Mouse (Mus musculus) liver, embryonic 12.5 days (tissue): ENCODE measurements around the gene Tmem116. TPM values are rescaled to one million over a fixed set of nuclear protein-coding genes. Genes with fewer than 3 reads are reported as not detected.
"Not testable (repeated sequence)": the region's sequence is repeated elsewhere in the genome, so short reads cannot be mapped to it uniquely, and the experiment has no call there.

Source experiments
- ATAC-seq: fragments of 200-750 bp; cut with Nextera tagmentation; 2 replicates; pipeline ENCODE4 v1.8.0; 2017; ENCODE audit warnings: moderate number of reproducible peaks, mild to moderate bottlenecking, moderate library complexity
- H3K27ac ChIP-seq: fragments of 300-500 bp; sonication (generic); 2 replicates; pipeline ENCODE4 v1.5.1; 2016; ENCODE audit warnings: mild to moderate bottlenecking
- H3K27me3 ChIP-seq: fragments of 300-500 bp; sonication (generic); replicated peaks from 2 replicates; pipeline ENCODE4 v1.6.1; 2016; ENCODE audit warnings: mild to moderate bottlenecking, moderate library complexity
- H3K36me3 ChIP-seq: fragments of 300-500 bp; sonication (generic); 2 replicates; pipeline ENCODE4 v1.6.1; 2016; ENCODE audit warnings: mild to moderate bottlenecking, moderate library complexity
- H3K4me1 ChIP-seq: fragments of 300-500 bp; sonication (generic); 2 replicates; pipeline ENCODE4 v1.6.1; 2016
- H3K4me2 ChIP-seq: fragments of 300-500 bp; sonication (generic); 2 replicates; pipeline ENCODE4 v1.6.1; 2016; ENCODE audit warnings: mild to moderate bottlenecking, moderate library complexity
- H3K4me3 ChIP-seq: fragments of 300-500 bp; sonication (generic); 2 replicates; pipeline ENCODE4 v1.5.1; 2016; ENCODE audit warnings: mild to moderate bottlenecking, moderate library complexity
- H3K9ac ChIP-seq: fragments of 300-500 bp; sonication (generic); 2 replicates; pipeline ENCODE4 v1.6.1; 2016; ENCODE audit warnings: mild to moderate bottlenecking, moderate library complexity
- H3K9me3 ChIP-seq: fragments of 300-500 bp; sonication (generic); replicated peaks from 2 replicates; pipeline ENCODE4 v1.6.1; 2016; ENCODE audit warnings: mild to moderate bottlenecking, moderate library complexity
- WGBS: fragments of 180-500 bp; shearing (Covaris S2); methylation state at CpG from one replicate; pipeline ENCODE4 v1.1.7; 2016; ENCODE audit not compliant: insufficient replicate concordance; 5-methylcytosine and 5-hydroxymethylcytosine counted together
- polyA plus RNA-seq: library from polyadenylated mRNA; unstranded; fragments of >200 nt; fragmentation: Nextera tagmentation; extraction: Ambion mirVana; gene quantifications from 2 replicates; pipeline ENCODE4 v1.2.1, GENCODE M21; 2016

Gene Tmem116
- polyA plus RNA-seq, 1 experiment from 2014 or later: 0.64 TPM

- H3K36me3 ChIP-seq: no peaks in the 10 kb centered on the region
- H3K9me3 ChIP-seq: no peaks in the 10 kb centered on the region
- WGBS: 68% methylated on average over 7 of the region's 7 CpGs
- H3K4me3 ChIP-seq: no peak overlapping the region
- H3K9ac ChIP-seq: no peak overlapping the region
- H3K4me2 ChIP-seq: no peak overlapping the region
- H3K27me3 ChIP-seq: 0 out of 2 replicates have a peak, but pooled peaks cover 3% of the 10 kb centered on the region
- H3K4me1 ChIP-seq: no peaks in the 10 kb centered on the region
- H3K27ac ChIP-seq: no peak overlapping the region
- ATAC-seq: no peak
These were observed 58.3 kb downstream of the Tmem116 start for GRCm38 (mm10) chr5:121510009-121510408.

- Histone ChIP-seq H3K4me3 (no peak overlapping the region), H3K27ac (no peak overlapping the region), H3K9ac (no peak overlapping the region), H3K36me3 (peaks cover 42% of the 10 kb centered on the region), H3K9me3 (no peaks in the 10 kb centered on the region), H3K4me2 (no peak overlapping the region), H3K4me1 (no peaks in the 10 kb centered on the region), H3K27me3 (no peaks in the 10 kb centered on the region)
- 73% methylated on average over 9 of the region's 9 CpGs for WGBS
- no peak for ATAC-seq
These were observed 67.3 kb downstream of the Tmem116 start for GRCm38 (mm10) chr5:121518983-121519382.

DNA sequence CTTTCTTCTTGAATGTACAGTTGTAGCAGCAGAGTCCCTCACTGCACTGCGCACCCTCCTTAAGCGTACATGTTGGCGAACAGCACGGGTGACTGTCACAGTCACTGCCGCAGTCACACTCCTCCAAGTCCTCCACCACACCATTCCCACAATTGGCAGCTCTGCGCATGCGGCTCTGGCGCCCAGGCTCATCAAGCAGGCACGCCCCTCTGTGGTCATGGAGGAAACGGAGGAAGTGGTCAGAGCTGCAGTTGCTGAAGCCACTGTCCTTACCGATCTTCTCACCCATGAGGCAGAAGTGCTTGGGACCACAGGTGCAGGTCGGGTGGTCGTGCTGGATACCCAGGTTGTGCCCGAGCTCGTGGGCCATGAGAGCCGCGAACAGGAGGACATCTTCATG lies 68.1 kb downstream of the Tmem116 start:
- H3K4me1 ChIP-seq, H3K27me3 ChIP-seq, H3K4me2 ChIP-seq, ATAC-seq, H3K9me3 ChIP-seq, H3K27ac ChIP-seq, H3K9ac ChIP-seq, H3K4me3 ChIP-seq: not testable (repeated sequence)
- peaks cover 50% of the 10 kb centered on the region for H3K36me3 ChIP-seq
- 39% methylated on average over 12 of the region's 17 CpGs for WGBS

- WGBS: 90% methylated on average over 14 of the region's 14 CpGs
- H3K4me2 ChIP-seq: no peak overlapping the region
- no peaks in the 10 kb centered on the region for H3K4me1 ChIP-seq
- H3K27ac ChIP-seq: no peak overlapping the region
- H3K4me3 ChIP-seq: no peak overlapping the region
- H3K9me3 ChIP-seq: no peaks in the 10 kb centered on the region
- peaks cover 88% of the 10 kb centered on the region for H3K36me3 ChIP-seq
- H3K27me3 ChIP-seq: no peaks in the 10 kb centered on the region
- ATAC-seq: no peak
- H3K9ac ChIP-seq: no peak overlapping the region
These were observed 74.2 kb downstream of the Tmem116 start for GRCm38 (mm10) chr5:121525774-121526450.

DNA sequence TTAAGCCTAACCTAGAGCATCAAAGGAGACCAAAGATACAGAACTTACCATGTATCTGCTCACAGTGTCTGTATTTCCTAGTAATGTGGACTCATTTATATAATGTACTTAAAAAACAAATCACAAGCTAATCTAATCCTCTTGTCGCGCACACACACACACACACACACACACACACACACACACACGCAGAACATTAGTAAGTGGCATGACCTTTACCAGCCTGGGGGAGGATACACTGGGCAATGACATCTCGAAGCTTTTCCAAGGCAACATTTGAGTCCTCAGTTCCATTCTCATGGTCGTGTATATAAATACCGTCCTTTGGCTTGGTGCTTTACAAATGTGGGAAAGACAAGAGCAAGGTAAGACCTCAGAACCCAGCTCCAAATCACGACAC lies 74.8 kb downstream of the Tmem116 start:
- 90% methylated on average over 7 of the region's 7 CpGs for WGBS
- no peak for ATAC-seq

GRCm38 (mm10) chr5:121526961-121527360 lies 75.3 kb downstream of the Tmem116 start:
- Histone ChIP-seq H3K27me3 (no peaks in the 10 kb centered on the region), H3K27ac (no peak overlapping the region), H3K36me3 (peaks cover 88% of the 10 kb centered on the region), H3K9ac (no peak overlapping the region), H3K9me3 (no peaks in the 10 kb centered on the region), H3K4me1 (no peaks in the 10 kb centered on the region), H3K4me3 (no peak overlapping the region), H3K4me2 (no peak overlapping the region)
- WGBS: 86% methylated on average over 8 of the region's 8 CpGs
- ATAC-seq: no peak

More for the DNA sequence above, 74.8 kb downstream of the Tmem116 start:
- Histone ChIP-seq H3K9me3 (no peaks in the 10 kb centered on the region), H3K27me3 (no peaks in the 10 kb centered on the region), H3K27ac (no peak overlapping the region), H3K9ac (no peak overlapping the region), H3K4me2 (no peak overlapping the region), H3K36me3 (peaks cover 88% of the 10 kb centered on the region), H3K4me1 (no peaks in the 10 kb centered on the region), H3K4me3 (no peak overlapping the region)

DNA sequence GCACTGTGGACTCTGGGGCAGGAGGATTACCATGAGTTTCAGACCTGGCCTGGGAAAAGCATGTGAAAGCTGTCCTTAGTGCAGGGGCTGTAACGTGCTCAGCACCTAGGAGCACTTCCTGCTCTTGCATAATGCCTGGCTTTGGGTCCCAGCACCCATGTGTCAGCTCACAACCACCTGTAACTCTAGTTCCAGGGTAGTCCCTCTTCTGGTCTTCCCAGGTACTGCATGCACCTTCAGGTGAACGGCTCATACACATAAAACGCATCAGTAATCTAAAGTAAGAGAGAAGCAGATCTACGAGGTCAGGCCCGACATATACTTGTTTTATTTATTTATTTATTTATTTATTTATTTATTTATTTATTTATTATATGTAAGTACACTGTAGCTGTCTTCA lies 82.8 kb downstream of the Tmem116 start:
- no peak overlapping the region for H3K9ac ChIP-seq
- no peak overlapping the region for H3K4me2 ChIP-seq
- peaks cover 43% of the 10 kb centered on the region for H3K4me1 ChIP-seq
- H3K27me3 ChIP-seq: no peaks in the 10 kb centered on the region
- H3K4me3 ChIP-seq: no peak overlapping the region
- no peak for ATAC-seq
- WGBS: 81% methylated on average over 5 of the region's 5 CpGs
- H3K27ac ChIP-seq: peak overlapping the region; percentile 84
- peaks cover 98% of the 10 kb centered on the region for H3K36me3 ChIP-seq
- no peaks in the 10 kb centered on the region for H3K9me3 ChIP-seq

DNA sequence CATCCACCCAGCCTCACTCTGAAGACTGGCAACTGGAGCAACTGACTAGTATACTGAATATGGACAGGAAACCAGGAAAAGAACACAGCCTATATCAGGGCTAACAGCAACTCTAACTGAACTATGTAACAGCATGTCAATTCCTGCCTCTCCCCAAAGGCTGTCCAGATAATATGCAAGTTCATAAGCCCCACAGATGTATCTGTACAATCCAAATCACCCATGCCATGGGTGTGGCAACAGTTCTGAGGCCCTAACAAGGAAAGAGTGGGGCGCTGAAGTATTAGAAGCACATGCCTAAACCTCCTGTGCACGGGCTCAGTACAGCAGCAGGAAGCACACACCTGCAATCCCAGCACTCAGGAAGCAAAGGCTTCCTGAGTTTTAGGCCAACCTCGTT lies 83.4 kb downstream of the Tmem116 start:
- ATAC-seq: peak; percentile 93
- peaks cover 95% of the 10 kb centered on the region for H3K36me3 ChIP-seq

GRCm38 (mm10) chr5:121536921-121537555 lies 85.3 kb downstream of the Tmem116 start:
- no peak for ATAC-seq
- WGBS: 84% methylated on average over 7 of the region's 7 CpGs
- H3K4me2 ChIP-seq: no peak overlapping the region
- no peak overlapping the region for H3K4me3 ChIP-seq
- H3K36me3 ChIP-seq: peaks cover 76% of the 10 kb centered on the region
- no peak overlapping the region for H3K9ac ChIP-seq
- no peaks in the 10 kb centered on the region for H3K27me3 ChIP-seq
- H3K4me1 ChIP-seq: peaks cover 51% of the 10 kb centered on the region
- H3K9me3 ChIP-seq: no peaks in the 10 kb centered on the region
- H3K27ac ChIP-seq: 0 out of 2 replicates have a peak overlapping the region, but pooled peaks have one; percentile 84

More for the DNA sequence above, 83.4 kb downstream of the Tmem116 start:
- peak overlapping the region; percentile 84 for H3K27ac ChIP-seq
- no peaks in the 10 kb centered on the region for H3K9me3 ChIP-seq
- peak overlapping the region; percentile 57 for H3K9ac ChIP-seq
- H3K4me3 ChIP-seq: peak overlapping the region; percentile 4
- 29% methylated on average over 3 of the region's 3 CpGs for WGBS
- no peaks in the 10 kb centered on the region for H3K27me3 ChIP-seq
- peak overlapping the region; percentile 56 for H3K4me2 ChIP-seq
- H3K4me1 ChIP-seq: peaks cover 44% of the 10 kb centered on the region

DNA sequence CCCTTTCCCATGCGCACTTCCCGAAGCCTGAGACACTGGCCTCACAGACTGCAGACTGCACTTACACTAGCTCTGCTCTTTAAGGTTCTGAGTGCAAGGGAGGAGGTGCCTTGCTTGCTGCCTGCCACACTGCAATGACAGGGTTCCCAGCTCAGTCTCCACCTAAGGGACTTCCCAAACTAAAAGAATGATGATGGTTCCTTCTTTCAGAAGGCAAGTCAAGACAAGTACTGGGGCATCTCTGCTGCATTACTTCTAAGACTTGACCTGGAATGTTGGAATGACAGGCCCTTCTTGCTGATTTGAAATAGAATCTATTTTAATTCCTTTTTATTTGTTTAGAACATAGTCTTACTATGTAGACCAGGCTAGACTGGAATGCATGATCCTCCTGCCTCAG lies 85.9 kb downstream of the Tmem116 start:
- Histone ChIP-seq H3K4me2 (no peak overlapping the region), H3K27me3 (no peaks in the 10 kb centered on the region), H3K27ac (0 out of 2 replicates have a peak overlapping the region, but pooled peaks have one; percentile 2), H3K9ac (no peak overlapping the region), H3K36me3 (peaks cover 71% of the 10 kb centered on the region), H3K9me3 (no peaks in the 10 kb centered on the region), H3K4me1 (peaks cover 57% of the 10 kb centered on the region), H3K4me3 (no peak overlapping the region)
- ATAC-seq: no peak
- 88% methylated on average over 2 of the region's 2 CpGs for WGBS

DNA sequence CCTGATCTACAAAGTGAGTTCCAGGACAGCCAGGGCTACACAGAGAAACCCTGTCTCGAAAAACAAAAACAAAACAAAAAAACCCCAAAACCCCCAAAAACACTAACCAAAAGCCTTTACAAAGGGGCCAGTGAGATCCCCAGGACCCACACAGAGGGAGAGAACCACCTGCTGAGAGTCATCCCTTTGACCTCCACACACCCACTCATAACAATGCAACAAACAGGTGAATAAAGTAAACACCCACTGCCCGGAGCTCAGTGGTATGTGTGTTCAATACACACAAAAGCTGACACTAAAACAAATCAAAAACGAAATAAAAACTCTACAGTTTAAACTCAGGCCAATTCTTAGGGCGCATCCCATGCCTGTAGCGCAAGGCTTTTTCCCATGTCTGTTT lies 88.4 kb downstream of the Tmem116 start:
- Histone ChIP-seq H3K36me3 (peaks cover 48% of the 10 kb centered on the region), H3K4me1 (peaks cover 69% of the 10 kb centered on the region)

DNA sequence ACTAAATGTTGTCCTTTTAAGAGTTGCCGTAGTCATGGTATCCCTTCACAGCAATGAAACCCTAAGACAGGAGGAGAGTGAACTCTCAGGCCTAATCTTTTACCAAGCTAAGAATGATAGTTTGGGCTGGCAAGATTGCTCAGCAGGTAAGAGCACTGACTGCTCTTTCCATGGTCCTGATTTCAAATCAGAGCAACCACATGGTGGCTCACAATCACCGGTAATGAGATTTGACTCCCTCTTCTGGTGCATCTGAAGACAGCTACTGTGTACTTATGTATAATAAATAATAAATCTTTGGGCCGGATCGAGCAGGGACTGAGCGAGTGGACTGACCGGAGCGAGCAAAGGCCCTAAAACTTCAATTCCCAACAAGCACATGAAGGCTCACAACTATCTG lies 89.5 kb downstream of the Tmem116 start:
- peaks cover 58% of the 10 kb centered on the region for H3K4me1 ChIP-seq

More for the DNA sequence above, 88.4 kb downstream of the Tmem116 start:
- H3K27me3 ChIP-seq: no peaks in the 10 kb centered on the region
- H3K9ac ChIP-seq: no peak overlapping the region
- 88% methylated on average over 5 of the region's 5 CpGs for WGBS
- no peak overlapping the region for H3K4me2 ChIP-seq
- H3K9me3 ChIP-seq: no peaks in the 10 kb centered on the region
- ATAC-seq: no peak
- H3K4me3 ChIP-seq: no peak overlapping the region
- H3K27ac ChIP-seq: no peak overlapping the region

More for the DNA sequence above, 89.5 kb downstream of the Tmem116 start:
- no peaks in the 10 kb centered on the region for H3K9me3 ChIP-seq
- no peak overlapping the region for H3K27ac ChIP-seq
- no peak for ATAC-seq
- H3K4me2 ChIP-seq: no peak overlapping the region
- no peak overlapping the region for H3K4me3 ChIP-seq
- WGBS: 83% methylated on average over 7 of the region's 7 CpGs
- H3K36me3 ChIP-seq: peaks cover 36% of the 10 kb centered on the region
- H3K9ac ChIP-seq: no peak overlapping the region
- no peaks in the 10 kb centered on the region for H3K27me3 ChIP-seq
